Mouse (Mus musculus): ENCODE measurements around the gene Dcun1d2. TPM values are rescaled to one million over a fixed set of nuclear protein-coding genes. Genes with fewer than 3 reads are reported as not detected.

Gene Dcun1d2
- total RNA-seq, 4 experiments from 2014 or later = 80.1 to 95.6 (median 88.1) TPM

- no peak for DNase-seq (ENCODE audit: low spot score in 2 of 2)
Measured at GRCm38 (mm10) chr8:13206290-13206689, 81.6 kb downstream of the Dcun1d2 start.

Other genes with a start within 250 kb of the Dcun1d2 start
- under 1 TPM in 1 of 4 experiments, not detected in 3; 0.29 TPM for gene Proz, start 227.2 kb downstream of the Dcun1d2 start, total RNA-seq (2022)
- gene Pcid2, start 182.7 kb downstream of the Dcun1d2 start, total RNA-seq (2022) = 1 to 10 TPM; 6.5 to 7.6 (median 6.8) TPM
- gene Cul4a, start 182.5 kb downstream of the Dcun1d2 start, total RNA-seq (2022) = 10 to 100 TPM; 70.4 to 74.4 (median 71.9) TPM
- gene Lamp1, start 129.0 kb downstream of the Dcun1d2 start, total RNA-seq (2022) = 100 to 1,000 TPM; 405 to 451 (median 426) TPM
- gene Grtp1, start 87.5 kb downstream of the Dcun1d2 start, total RNA-seq (2022) = 10 to 100 TPM in 3 of 4 experiments, 1 to 10 TPM in 1; 9.3 to 14.1 (median 11.8) TPM
- 10 to 100 TPM; 50.0 to 62.3 (median 56.3) TPM for gene Adprhl1, start 34.0 kb downstream of the Dcun1d2 start, total RNA-seq (2022)
- gene Tmco3, start 59 bp upstream of the Dcun1d2 start, total RNA-seq (2022) = 10 to 100 TPM; 12.0 to 21.5 (median 17.1) TPM
- gene Tfdp1, start 50.6 kb upstream of the Dcun1d2 start, total RNA-seq (2022) = 10 to 100 TPM; 49.4 to 70.8 (median 63.2) TPM
- not detected for gene Atp4b, start 108.7 kb upstream of the Dcun1d2 start, total RNA-seq (2022)
- not detected for gene Grk1, start 117.0 kb upstream of the Dcun1d2 start, total RNA-seq (2022)
- 1 to 10 TPM; 1.3 to 2.5 (median 2.2) TPM for gene Tmem255b, start 147.1 kb upstream of the Dcun1d2 start, total RNA-seq (2022)
- 100 to 1,000 TPM in 1 of 4 experiments, 10 to 100 TPM in 3; 62.5 to 101 (median 75.1) TPM for gene Gas6, start 206.4 kb upstream of the Dcun1d2 start, total RNA-seq (2022)

All from gastrocnemius, adult 8-10 months (tissue).